15 mouse cellular contexts compared by ENCODE assay signal in genomic region chr13:70862162-70862908, GRCm38 (mm10). TPM values are rescaled to one million over a fixed set of nuclear protein-coding genes. Genes with fewer than 3 reads are reported as not detected.
DNase-seq lines count a peak whose midpoint lies in the region; ATAC-seq and TF ChIP-seq lines count a peak whose summit lies in the region.
"Had no signal": no experiment of that assay in that cellular context is flagged by ENCODE, and none has a peak within 500 bp of the region (broad histone marks: within the 10 kb centered on the region; RNA-seq: fewer than 3 reads in every experiment).

No protein-coding gene starts in this region.

- no peaks in the 10 kb centered on the region; the same call in 1 of the 2 replicates for H3K4me1 ChIP-seq in hindbrain, embryonic 14.5 days (replicated peaks; ENCODE audit: control insufficient read depth, insufficient read depth, low read length)
- H3K4me1 ChIP-seq in hindbrain, embryonic 12.5 days: no peaks in the 10 kb centered on the region
- H3K4me1 ChIP-seq in lung, embryonic 16.5 days (replicated peaks; ENCODE audit: control insufficient read depth, insufficient read depth, low read length): no peaks in the 10 kb centered on the region
- H3K4me1 ChIP-seq in lung, adult 2 months (ENCODE audit: control insufficient read depth, insufficient read depth, low read length): no peaks in the 10 kb centered on the region
- H3K4me1 ChIP-seq in stomach, embryonic 16.5 days (ENCODE audit: control insufficient read depth, insufficient read depth, low read length): no peaks in the 10 kb centered on the region
- peaks cover 8% of the 10 kb centered on the region for H3K4me1 ChIP-seq in kidney, adult 2 months (ENCODE audit: control insufficient read depth, insufficient read depth, low read length)
- H3K4me1 ChIP-seq: forebrain, embryonic 12.5 days had no signal

- no peak overlapping the region for H3K9ac ChIP-seq in hindbrain, embryonic 14.5 days
- no peak overlapping the region for H3K9ac ChIP-seq in hindbrain, embryonic 12.5 days
- no peak overlapping the region for H3K9ac ChIP-seq in lung, embryonic 16.5 days (ENCODE audit: low read length)
- no peak overlapping the region for H3K9ac ChIP-seq in stomach, embryonic 16.5 days (ENCODE audit: low read length)
- H3K9ac ChIP-seq: forebrain, embryonic 12.5 days; liver, embryonic 15.5 days had no signal

- H3K36me3 ChIP-seq in hindbrain, embryonic 14.5 days (replicated peaks; ENCODE audit: control insufficient read depth, insufficient read depth): no peaks in the 10 kb centered on the region
- H3K36me3 ChIP-seq in hindbrain, embryonic 12.5 days: no peaks in the 10 kb centered on the region
- H3K36me3 ChIP-seq in lung, embryonic 16.5 days (ENCODE audit: control insufficient read depth, insufficient read depth, low read length): no peaks in the 10 kb centered on the region
- H3K36me3 ChIP-seq in stomach, embryonic 16.5 days (ENCODE audit: control insufficient read depth, insufficient read depth, low read length): no peaks in the 10 kb centered on the region
- no peaks in the 10 kb centered on the region for H3K36me3 ChIP-seq in kidney, adult 2 months (ENCODE audit: control insufficient read depth, insufficient read depth, low read length)
- H3K36me3 ChIP-seq: forebrain, embryonic 12.5 days; liver, embryonic 15.5 days had no signal

- no peak overlapping the region for H3K27ac ChIP-seq in hindbrain, embryonic 14.5 days
- H3K27ac ChIP-seq in hindbrain, embryonic 12.5 days: no peak overlapping the region
- no peak overlapping the region for H3K27ac ChIP-seq in lung, embryonic 16.5 days (ENCODE audit: low read length)
- no peak overlapping the region for H3K27ac ChIP-seq in stomach, embryonic 16.5 days (ENCODE audit: low read length)
- no peak overlapping the region for H3K27ac ChIP-seq in kidney, adult 2 months (ENCODE audit: insufficient read depth, low read depth, low read length)
- H3K27ac ChIP-seq: forebrain, embryonic 12.5 days; gastrocnemius, adult 2 months; liver, embryonic 15.5 days had no signal

- TF ChIP-seq CTCF in lung, adult 2 months (IDR thresholded peaks at IDR 0.05; ENCODE audit: insufficient read depth, low read length): no peak
- no peak for TF ChIP-seq CTCF in kidney, adult 2 months (conservative IDR thresholded peaks at IDR 0.05; ENCODE audit: insufficient read depth, insufficient read length, low read depth, low read length)

- WGBS in hindbrain, embryonic 14.5 days: 36% methylated on average over 8 of the region's 8 CpGs
- WGBS in hindbrain, embryonic 12.5 days: 45% methylated on average over 8 of the region's 8 CpGs
- WGBS in lung, embryonic 16.5 days: 39% methylated on average over 6 of the region's 8 CpGs
- WGBS in lung, adult 2 months: 48% methylated on average over 6 of the region's 8 CpGs
- WGBS in stomach, embryonic 16.5 days: 55% methylated on average over 8 of the region's 8 CpGs
- 65% methylated on average over 8 of the region's 8 CpGs for WGBS in kidney, adult 2 months

- H3K4me3 ChIP-seq in hindbrain, embryonic 14.5 days (replicated peaks; ENCODE audit: low read length): no peak overlapping the region
- no peak overlapping the region for H3K4me3 ChIP-seq in hindbrain, embryonic 12.5 days
- H3K4me3 ChIP-seq in lung, embryonic 16.5 days (ENCODE audit: low read length): no peak overlapping the region
- no peak overlapping the region for H3K4me3 ChIP-seq in lung, adult 2 months (replicated peaks; ENCODE audit: extremely low read depth, low read depth, low read length)
- H3K4me3 ChIP-seq in stomach, embryonic 16.5 days (replicated peaks; ENCODE audit: low read length): no peak overlapping the region
- no peak overlapping the region for H3K4me3 ChIP-seq in kidney, adult 2 months (ENCODE audit: insufficient read depth, low read depth, low read length)
- H3K4me3 ChIP-seq: forebrain, embryonic 12.5 days; gastrocnemius, adult 2 months; liver, embryonic 15.5 days had no signal

- no peak overlapping the region for H3K4me2 ChIP-seq in hindbrain, embryonic 14.5 days (replicated peaks)
- H3K4me2 ChIP-seq in hindbrain, embryonic 12.5 days (replicated peaks): no peak overlapping the region
- no peak overlapping the region for H3K4me2 ChIP-seq in lung, embryonic 16.5 days (ENCODE audit: low read depth, low read length)
- H3K4me2 ChIP-seq in stomach, embryonic 16.5 days (ENCODE audit: low read depth, low read length): no peak overlapping the region
- H3K4me2 ChIP-seq: forebrain, embryonic 12.5 days; liver, embryonic 15.5 days had no signal

- TF ChIP-seq POLR2A in lung, adult 2 months (IDR thresholded peaks at IDR 0.05; ENCODE audit: borderline replicate concordance, extremely low read depth, low read depth, low read length): no peak
- no peak for TF ChIP-seq POLR2A in kidney, adult 2 months (IDR thresholded peaks at IDR 0.05; ENCODE audit: low read depth, low read length)

- peak; percentile 53; the same call in 1 of the 2 replicates for ATAC-seq in hindbrain, embryonic 14.5 days (ENCODE audit: low FRiP score)
- ATAC-seq in hindbrain, embryonic 12.5 days (ENCODE audit: low FRiP score): no peak
- ATAC-seq in lung, embryonic 16.5 days (ENCODE audit: low read depth): peak; percentile 65
- peak; percentile 25; the same call in 1 of the 2 replicates for ATAC-seq in stomach, embryonic 16.5 days (ENCODE audit: insufficient read depth, low FRiP score)
- ATAC-seq: intestine, embryonic 16.5 days had no signal

- peak; percentile 25 for DNase-seq in cerebellum, adult 11-12 months
- no peak for DNase-seq in cerebellum, postnatal 4 days (ENCODE audit: low spot score in 2 of 2)
- no peak for DNase-seq in hindbrain, embryonic 14.5 days (ENCODE audit: low spot score)
- no peak for DNase-seq in lung, adult 2 months
- DNase-seq in kidney, adult 2 months: no peak
- DNase-seq: adrenal gland, adult 2 months; gastrocnemius, adult 2 months; left cerebral cortex, postnatal 4 days; right cerebral cortex, postnatal 4 days had no signal

- H3K9me3 ChIP-seq in hindbrain, embryonic 14.5 days (ENCODE audit: control insufficient read depth, low read length): no peaks in the 10 kb centered on the region
- H3K9me3 ChIP-seq in hindbrain, embryonic 12.5 days (replicated peaks): no peaks in the 10 kb centered on the region
- H3K9me3 ChIP-seq in lung, embryonic 16.5 days (ENCODE audit: control insufficient read depth, low read length): no peaks in the 10 kb centered on the region
- H3K9me3 ChIP-seq in stomach, embryonic 16.5 days (replicated peaks; ENCODE audit: control insufficient read depth, low read length): no peaks in the 10 kb centered on the region
- H3K9me3 ChIP-seq: forebrain, embryonic 12.5 days; liver, embryonic 15.5 days had no signal

- no peaks in the 10 kb centered on the region for H3K27me3 ChIP-seq in hindbrain, embryonic 14.5 days (ENCODE audit: control insufficient read depth, insufficient read depth, low read length)
- H3K27me3 ChIP-seq in hindbrain, embryonic 12.5 days: no peaks in the 10 kb centered on the region
- no peaks in the 10 kb centered on the region for H3K27me3 ChIP-seq in lung, embryonic 16.5 days (ENCODE audit: control insufficient read depth, insufficient read depth, low read depth, low read length)
- H3K27me3 ChIP-seq in stomach, embryonic 16.5 days (ENCODE audit: control insufficient read depth, insufficient read depth, low read length): no peaks in the 10 kb centered on the region
- H3K27me3 ChIP-seq in kidney, adult 2 months (replicated peaks; ENCODE audit: control insufficient read depth, insufficient read depth, low read length): no peaks in the 10 kb centered on the region
- H3K27me3 ChIP-seq: forebrain, embryonic 12.5 days; liver, embryonic 15.5 days had no signal

RNA-seq across cellular contexts. Expression of gene Adamts16, which starts 20.7 kb away (rescaled TPM):
- 3.2 and 5.0 TPM in 2 replicates for polyA plus RNA-seq in hindbrain, embryonic 14.5 days (2014; fragmentation: Nextera tagmentation; extraction: Ambion mirVana)
- 2.8 and 3.5 TPM in 2 replicates for polyA plus RNA-seq in hindbrain, embryonic 12.5 days (2016; fragmentation: Nextera tagmentation; extraction: Ambion mirVana)
- 0.05 and 0.10 TPM in 2 replicates for polyA plus RNA-seq in lung, embryonic 16.5 days (2015; fragmentation: Nextera tagmentation; extraction: Ambion mirVana)
- 0.04 TPM in 1 of 2 replicates, not detected in the other for polyA plus RNA-seq in lung, adult 2 months (2012; rRNA removed)
- 2.6 and 3.7 TPM in 2 replicates for polyA plus RNA-seq in stomach, embryonic 16.5 days (2015; fragmentation: Nextera tagmentation; extraction: Ambion mirVana)
- polyA plus RNA-seq in kidney, adult 2 months (2012; rRNA removed): 1.2 and 1.4 TPM in 2 replicates
